Mouse (Mus musculus) embryonic facial prominence, embryonic 14.5 days (tissue): Measurements from ENCODE around the gene Hspa12b. TPM values are rescaled to one million over a fixed set of nuclear protein-coding genes. Genes with fewer than 3 reads are reported as not detected.

Experiments used
- ATAC-seq: fragments of 200-750 bp; cut with Nextera tagmentation; 2 replicates; pipeline ENCODE4 v1.8.0; 2017; ENCODE audit warnings: low read depth, moderate number of reproducible peaks, moderate TSS enrichment
- DNase-seq: peaks from one replicate; pipeline ENCODE4 v3.0.0-alpha.2; 2015; ENCODE audit warnings: low spot score
- H3K27ac ChIP-seq: fragments of 300-500 bp; sonication (generic); replicated peaks from 2 replicates; pipeline ENCODE4 v1.5.1; 2014; ENCODE audit warnings: low read depth, mild to moderate bottlenecking, low read length, moderate library complexity
- H3K27me3 ChIP-seq: fragments of 300-500 bp; sonication (generic); replicated peaks from 2 replicates; pipeline ENCODE4 v1.6.1; 2014; ENCODE audit warnings: low read length; ENCODE audit not compliant: control insufficient read depth, insufficient read depth
- H3K36me3 ChIP-seq: fragments of 300-500 bp; sonication (generic); 2 replicates; pipeline ENCODE4 v1.6.1; 2014; ENCODE audit warnings: low read length, mixed read lengths; ENCODE audit not compliant: control insufficient read depth, insufficient read depth
- H3K4me1 ChIP-seq: fragments of 300-500 bp; sonication (generic); 2 replicates; pipeline ENCODE4 v1.6.1; 2014; ENCODE audit warnings: antibody characterized with exemption, low read length; ENCODE audit not compliant: control insufficient read depth, insufficient read depth
- H3K4me2 ChIP-seq: fragments of 300-500 bp; sonication (generic); 2 replicates; pipeline ENCODE4 v1.6.1; 2014; ENCODE audit warnings: low read depth, mild to moderate bottlenecking, low read length, moderate library complexity, mixed read lengths
- H3K4me3 ChIP-seq: fragments of 300-500 bp; sonication (generic); 2 replicates; pipeline ENCODE4 v1.5.1; 2014; ENCODE audit warnings: low read depth, mild to moderate bottlenecking, low read length
- H3K9ac ChIP-seq: fragments of 300-500 bp; sonication (generic); 2 replicates; pipeline ENCODE4 v1.6.1; 2014; ENCODE audit warnings: low read depth, mild to moderate bottlenecking, low read length, moderate library complexity, mixed read lengths
- H3K9me3 ChIP-seq: fragments of 300-500 bp; sonication (generic); 2 replicates; pipeline ENCODE4 v1.6.1; 2016; ENCODE audit warnings: low read length; ENCODE audit not compliant: control insufficient read depth
- WGBS: fragments of 180-500 bp; shearing (Covaris S2); extraction: QIAGEN DNeasy Blood & Tissue Kit; methylation state at CpG from one replicate; pipeline ENCODE4 v1.1.7; 2014; 5-methylcytosine and 5-hydroxymethylcytosine counted together
- polyA plus RNA-seq: library from polyadenylated mRNA; unstranded; fragments of >200 nt; fragmentation: Nextera tagmentation; extraction: Ambion mirVana; gene quantifications from 2 replicates; pipeline ENCODE4 v1.2.1, GENCODE M21; 2014

Hspa12b gene
- polyA plus RNA-seq, 1 experiment from 2014 or later: 9.2 TPM

DNA sequence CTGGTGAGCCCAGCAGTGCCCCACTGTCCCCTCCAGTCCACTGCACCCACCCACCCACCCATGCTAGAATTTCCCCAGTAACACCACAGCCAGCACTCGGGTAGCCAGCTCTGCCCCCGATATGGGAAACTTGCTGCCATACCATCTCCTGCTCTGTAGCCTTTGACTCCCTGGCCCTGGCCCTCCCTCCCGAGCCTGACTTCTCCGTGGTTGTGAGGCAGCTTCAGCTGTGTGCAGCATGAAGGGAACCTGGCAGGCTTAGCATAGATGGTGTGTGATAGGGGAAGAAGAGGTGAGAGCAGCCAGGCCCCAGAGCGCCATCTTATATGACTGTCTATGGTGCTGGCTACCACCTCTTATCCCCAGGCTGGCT, 13.4 kb downstream of the Hspa12b start:
- Histone ChIP-seq H3K4me2 (no peak overlapping the region), H3K27ac (no peak overlapping the region), H3K27me3 (no peaks in the 10 kb centered on the region), H3K36me3 (peaks cover 85% of the 10 kb centered on the region), H3K4me1 (no peaks in the 10 kb centered on the region), H3K4me3 (no peak overlapping the region), H3K9ac (no peak overlapping the region), H3K9me3 (no peaks in the 10 kb centered on the region)
- no peak for DNase-seq
- 62% methylated on average over 5 of the region's 5 CpGs for WGBS
- no peak for ATAC-seq

- ATAC-seq (no peak), DNase-seq (no peak)
- peaks cover 88% of the 10 kb centered on the region for H3K36me3 ChIP-seq
- H3K27ac ChIP-seq: no peak overlapping the region
- no peaks in the 10 kb centered on the region for H3K9me3 ChIP-seq
- H3K4me2 ChIP-seq: no peak overlapping the region
- 89% methylated on average over 8 of the region's 8 CpGs for WGBS
- no peaks in the 10 kb centered on the region for H3K4me1 ChIP-seq
- no peak overlapping the region for H3K9ac ChIP-seq
- no peak overlapping the region for H3K4me3 ChIP-seq
- H3K27me3 ChIP-seq: no peaks in the 10 kb centered on the region
Measured at GRCm38 (mm10) chr2:131141336-131141986, 14.4 kb downstream of the Hspa12b start.

- Histone ChIP-seq H3K4me3 (no peak overlapping the region), H3K9ac (no peak overlapping the region), H3K4me1 (no peaks in the 10 kb centered on the region), H3K4me2 (no peak overlapping the region), H3K9me3 (no peaks in the 10 kb centered on the region), H3K27me3 (no peaks in the 10 kb centered on the region), H3K36me3 (peaks cover 83% of the 10 kb centered on the region), H3K27ac (no peak overlapping the region)
- ATAC-seq (peak; percentile 64), DNase-seq (peak; percentile 79)
- WGBS: 33% methylated on average over 17 of the region's 18 CpGs
Measured at GRCm38 (mm10) chr2:131142592-131142991, 15.5 kb downstream of the Hspa12b start.

- Histone ChIP-seq H3K4me2 (no peak overlapping the region), H3K36me3 (peaks cover 83% of the 10 kb centered on the region)
Measured at GRCm38 (mm10) chr2:131143007-131143780, 16.1 kb downstream of the Hspa12b start.

GRCm38 (mm10) chr2:131145121-131145520, 18.0 kb downstream of the Hspa12b start:
- Histone ChIP-seq H3K9ac (no peak overlapping the region), H3K4me2 (no peak overlapping the region), H3K36me3 (peaks cover 82% of the 10 kb centered on the region), H3K9me3 (no peaks in the 10 kb centered on the region), H3K27ac (no peak overlapping the region), H3K4me3 (no peak overlapping the region), H3K27me3 (no peaks in the 10 kb centered on the region), H3K4me1 (no peaks in the 10 kb centered on the region)
- 63% methylated on average over 13 of the region's 13 CpGs for WGBS
- DNase-seq: no peak
- ATAC-seq: no peak

More at GRCm38 (mm10) chr2:131143007-131143780, 16.1 kb downstream of the Hspa12b start:
- Histone ChIP-seq H3K9me3 (no peaks in the 10 kb centered on the region), H3K4me1 (no peaks in the 10 kb centered on the region), H3K4me3 (no peak overlapping the region), H3K9ac (no peak overlapping the region), H3K27me3 (no peaks in the 10 kb centered on the region), H3K27ac (no peak overlapping the region)
- ATAC-seq (no peak), DNase-seq (no peak)
- WGBS: 69% methylated on average over 22 of the region's 22 CpGs

DNA sequence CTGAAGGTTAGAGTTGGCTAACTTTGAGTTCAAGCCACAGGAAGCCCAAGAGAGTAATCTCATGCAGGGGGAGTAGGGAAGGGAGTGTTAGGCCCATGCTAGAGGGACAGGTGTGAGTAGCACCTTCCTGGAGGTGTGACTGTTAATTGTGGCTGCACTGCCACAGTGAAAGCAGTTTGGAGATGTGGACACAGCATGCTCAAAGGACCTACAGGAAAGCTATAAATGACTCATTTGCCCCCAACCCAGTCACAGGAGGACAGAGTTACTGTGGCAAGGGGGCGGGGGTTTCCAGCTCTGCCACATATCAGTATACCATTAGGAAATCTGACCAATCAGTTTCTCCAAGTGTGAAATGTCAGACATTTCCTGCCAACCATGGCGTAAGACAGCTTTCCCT, 18.5 kb downstream of the Hspa12b start:
- H3K4me3 ChIP-seq: no peak overlapping the region
- ATAC-seq: no peak
- H3K4me2 ChIP-seq: no peak overlapping the region
- H3K27me3 ChIP-seq: no peaks in the 10 kb centered on the region
- no peaks in the 10 kb centered on the region for H3K9me3 ChIP-seq
- no peaks in the 10 kb centered on the region for H3K4me1 ChIP-seq
- no peak overlapping the region for H3K9ac ChIP-seq
- 84% methylated on average over 2 of the region's 2 CpGs for WGBS
- peaks cover 82% of the 10 kb centered on the region for H3K36me3 ChIP-seq
- DNase-seq: no peak
- H3K27ac ChIP-seq: no peak overlapping the region

DNA sequence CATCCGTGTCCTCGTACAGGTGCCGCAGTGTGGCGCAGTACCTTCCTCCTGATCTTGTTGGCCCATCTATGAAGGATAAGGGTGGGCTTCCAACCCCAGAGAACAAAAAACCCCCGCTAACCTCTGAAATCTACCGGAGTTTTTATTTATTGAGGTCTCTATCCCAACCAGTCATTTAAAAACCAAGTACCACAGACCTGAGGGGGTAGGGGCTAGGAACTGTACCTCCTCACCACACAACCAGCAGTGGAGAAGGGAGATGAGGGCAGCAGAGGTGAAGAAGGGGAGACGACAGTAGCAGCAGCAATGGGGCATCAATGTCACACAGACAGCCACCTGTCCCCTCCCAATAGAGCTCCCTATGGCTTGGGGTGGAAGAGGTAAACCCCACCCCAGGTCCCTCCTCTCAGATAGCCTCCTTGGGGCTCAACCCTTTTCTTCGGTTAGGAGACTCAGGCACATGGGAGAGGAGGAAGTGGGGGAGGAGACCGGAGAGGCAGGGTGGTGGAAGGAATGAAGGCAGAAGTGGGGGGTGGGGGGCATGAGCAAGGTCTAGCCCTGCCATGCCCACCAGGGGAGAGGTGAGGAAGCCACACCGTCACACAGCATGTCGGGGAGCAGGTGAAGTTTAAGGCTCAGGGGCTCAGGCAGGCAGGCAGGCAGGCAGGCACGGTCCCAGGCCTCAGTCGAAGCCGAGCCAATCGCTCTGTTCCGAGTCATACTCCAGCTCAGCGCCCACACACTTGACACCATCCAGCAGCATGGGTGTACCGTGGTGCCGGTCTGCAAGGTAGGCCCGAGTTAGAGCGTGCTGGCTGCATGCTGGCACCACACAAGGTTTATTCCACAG, 19.3 kb downstream of the Hspa12b start:
- no peaks in the 10 kb centered on the region for H3K4me1 ChIP-seq
- no peak overlapping the region for H3K4me3 ChIP-seq
- no peaks in the 10 kb centered on the region for H3K27me3 ChIP-seq
- H3K9me3 ChIP-seq: no peaks in the 10 kb centered on the region
- no peak overlapping the region for H3K27ac ChIP-seq
- DNase-seq: no peak
- 82% methylated on average over 10 of the region's 21 CpGs for whole genome bisulfite sequencing
- H3K9ac ChIP-seq: no peak overlapping the region
- ATAC-seq: no peak
- H3K36me3 ChIP-seq: peaks cover 73% of the 10 kb centered on the region
- H3K4me2 ChIP-seq: no peak overlapping the region

GRCm38 (mm10) chr2:131147043-131147365, 19.9 kb downstream of the Hspa12b start:
- no peaks in the 10 kb centered on the region for H3K9me3 ChIP-seq
- H3K9ac ChIP-seq: no peak overlapping the region
- DNase-seq: no peak
- no peaks in the 10 kb centered on the region for H3K27me3 ChIP-seq
- 89% methylated on average over 8 of the region's 8 CpGs for WGBS
- no peak overlapping the region for H3K27ac ChIP-seq
- no peaks in the 10 kb centered on the region for H3K4me1 ChIP-seq
- no peak overlapping the region for H3K4me2 ChIP-seq
- H3K4me3 ChIP-seq: no peak overlapping the region
- H3K36me3 ChIP-seq: peaks cover 70% of the 10 kb centered on the region
- ATAC-seq: no peak
